Mouse (Mus musculus) G1E (cell line): ENCODE measurements around the gene Slc44a4.

ENCODE experiments used
- CTCF ChIP-seq: IDR thresholded peaks from 2 replicates; pipeline ENCODE4 v1.5.1; 2012; ENCODE audit warnings: low read depth, low read length, inconsistent platforms, mixed read lengths
- GATA1 ChIP-seq: IDR thresholded peaks from 2 replicates; pipeline ENCODE4 v1.6.1; 2012; ENCODE audit warnings: borderline replicate concordance, low read length, inconsistent platforms, mixed read lengths
- GATA2 ChIP-seq: IDR thresholded peaks from 2 replicates; pipeline ENCODE4 v1.6.1; 2012; ENCODE audit warnings: low read depth, low read length, inconsistent platforms, borderline replicate concordance
- POLR2AphosphoS5 ChIP-seq: IDR thresholded peaks from 2 replicates; pipeline ENCODE4 v1.6.1; 2012; ENCODE audit warnings: low read depth, low read length, inconsistent platforms; ENCODE audit not compliant: insufficient replicate concordance
- TAL1 ChIP-seq: conservative IDR thresholded peaks from 2 replicates; pipeline ENCODE4 v1.6.1; 2012; ENCODE audit warnings: low read depth, low read length, inconsistent platforms, mixed read lengths

DNA sequence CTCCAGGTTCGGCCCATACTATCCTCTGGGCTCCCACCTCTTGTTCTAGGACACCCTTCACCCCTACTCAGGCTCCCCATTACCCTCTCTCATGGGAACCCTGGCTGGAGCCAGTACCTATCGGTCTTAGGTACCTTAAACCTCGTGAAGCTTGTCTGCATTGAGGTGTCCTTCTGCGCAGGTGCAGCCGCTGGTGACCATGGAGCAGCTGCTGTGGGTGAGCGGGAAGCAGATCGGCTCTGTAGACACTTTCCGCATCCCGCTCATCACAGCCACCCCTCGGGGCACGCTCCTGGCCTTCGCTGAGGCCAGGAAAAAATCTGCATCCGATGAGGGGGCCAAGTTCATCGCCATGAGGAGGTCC lies 17.5 kb downstream of the Slc44a4 start:
- TF ChIP-seq CTCF: no peak
- TF ChIP-seq GATA1: no peak
- TF ChIP-seq POLR2AphosphoS5: no peak
- TF ChIP-seq TAL1: no peak
- TF ChIP-seq GATA2: no peak
